Mouse (Mus musculus) CH12.LX (cell line): ENCODE data around the gene Fbln7.

ENCODE experiments used
- CTCF ChIP-seq, 2 experiments: IDR thresholded peaks in 1 of 2; conservative IDR thresholded peaks in 1 of 2; 2 replicates each; pipeline ENCODE4 v1.5.1; 2011 to 2012; ENCODE audit warnings: low read depth in 2 of 2, low read length in 2 of 2, improper control_type of control experiment in 1 of 2, inconsistent platforms in 1 of 2, mild to moderate bottlenecking in 1 of 2, moderate library complexity in 1 of 2
- HCFC1 ChIP-seq: IDR thresholded peaks from 2 replicates; pipeline ENCODE4 v1.6.1; 2012; ENCODE audit warnings: low read depth, mild to moderate bottlenecking, inconsistent platforms, low read length, improper control_type of control experiment
- MAFK ChIP-seq: IDR thresholded peaks from 2 replicates; pipeline ENCODE4 v1.6.1; 2011; ENCODE audit warnings: low read length, improper control_type of control experiment; ENCODE audit not compliant: insufficient replicate concordance
- POLR2AphosphoS2 ChIP-seq: IDR thresholded peaks from 2 replicates; pipeline ENCODE4 v1.6.1; 2011; ENCODE audit warnings: low read depth, low read length, improper control_type of control experiment
- RAD21 ChIP-seq: IDR thresholded peaks from 2 replicates; pipeline ENCODE4 v1.6.1; 2011; ENCODE audit warnings: low read depth, mild to moderate bottlenecking, low read length, improper control_type of control experiment, moderate library complexity
- ZKSCAN1 ChIP-seq: IDR thresholded peaks from 2 replicates; pipeline ENCODE4 v1.6.1; 2012; ENCODE audit warnings: low read depth, inconsistent platforms, low read length, improper control_type of control experiment, borderline replicate concordance
- ZMIZ1 ChIP-seq: IDR thresholded peaks from 2 replicates; pipeline ENCODE4 v1.6.1; 2012; ENCODE audit warnings: low read depth, mild to moderate bottlenecking, inconsistent platforms, low read length, improper control_type of control experiment

DNA sequence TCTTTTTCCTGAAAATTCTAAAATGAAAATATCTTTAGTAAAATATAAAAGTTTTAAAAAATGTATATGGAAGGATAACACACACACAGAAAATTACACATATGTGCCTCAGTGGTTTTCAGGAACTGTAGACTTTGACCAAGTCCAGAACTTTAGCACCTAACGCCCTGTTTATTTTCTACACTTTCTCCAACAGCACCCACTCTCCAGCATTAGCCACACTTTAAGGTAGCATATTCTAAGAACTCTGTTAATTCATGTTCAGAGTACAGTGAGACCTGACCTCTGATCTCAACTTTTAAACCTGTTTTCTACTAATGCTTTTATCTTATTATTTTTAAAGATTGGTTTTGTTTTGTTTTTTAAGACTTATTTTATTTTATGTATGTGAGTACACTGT lies 35.0 kb upstream of the Fbln7 start:
- TF ChIP-seq HCFC1 (no peak), POLR2AphosphoS2 (no peak), CTCF (conservative IDR thresholded peaks at IDR 0.05 in 1 of 2, IDR thresholded peaks at IDR 0.05 in 1 of 2; ENCODE audit: low read depth in 2 of 2, low read length in 2 of 2) (no peak), RAD21 (no peak), ZKSCAN1 (no peak), ZMIZ1 (no peak), MAFK (no peak)
